Mouse (Mus musculus) cerebellum, adult (tissue): ENCODE measurements around the gene Kbtbd7.
A peak's percentile ranks its signal among the peaks of the same experiment; 100 is the strongest.

ENCODE experiments used
- ATAC-seq: cut with Nextera tagmentation; 2 replicates; pipeline ENCODE4 v1.9.2; 2017; ENCODE audit warnings: mild to moderate bottlenecking, moderate library complexity, mixed read lengths; ENCODE audit not compliant: insufficient number of reproducible peaks, low FRiP score, low TSS enrichment

The Kbtbd7 gene

GRCm38 (mm10) chr14:79425979-79426729 is at the start of gene Kbtbd7:
TSS of gene Kbtbd7 (plus strand) at chr14:79426511.
- peak; percentile 98 for ATAC-seq

GRCm38 (mm10) chr14:79377041-79377440 is 49.3 kb upstream of the Kbtbd7 start:
- no peak for ATAC-seq

GRCm38 (mm10) chr14:79383120-79383519 is 43.2 kb upstream of the Kbtbd7 start:
- no peak for ATAC-seq

- no peak for ATAC-seq
Observed at GRCm38 (mm10) chr14:79388304-79388703, 38.0 kb upstream of the Kbtbd7 start.

- peak; percentile 33; the same call in 1 of the 2 replicates for ATAC-seq
Observed at GRCm38 (mm10) chr14:79389438-79390264, 36.7 kb upstream of the Kbtbd7 start.

- ATAC-seq: peak; percentile 89
Observed at GRCm38 (mm10) chr14:79390265-79390926, 35.9 kb upstream of the Kbtbd7 start, which contains the start of gene Naa16. TSS of gene Naa16 (minus strand) at chr14:79390778.

- no peak for ATAC-seq
Observed at GRCm38 (mm10) chr14:79393289-79393688, 33.0 kb upstream of the Kbtbd7 start.

GRCm38 (mm10) chr14:79394564-79394963 is 31.7 kb upstream of the Kbtbd7 start:
- no peak for ATAC-seq

- peak; percentile 93 for ATAC-seq
Observed at GRCm38 (mm10) chr14:79397321-79398122, 28.8 kb upstream of the Kbtbd7 start, which contains the start of gene Mtrf1. TSS of gene Mtrf1 (plus strand) at chr14:79397772.

- no peak for ATAC-seq
Observed at GRCm38 (mm10) chr14:79407641-79408040, 18.7 kb upstream of the Kbtbd7 start.

- ATAC-seq: no peak
Observed at GRCm38 (mm10) chr14:79409278-79409830, 17.0 kb upstream of the Kbtbd7 start.

- ATAC-seq: no peak
Observed at GRCm38 (mm10) chr14:79410662-79411061, 15.6 kb upstream of the Kbtbd7 start.

GRCm38 (mm10) chr14:79413121-79413520 is 13.2 kb upstream of the Kbtbd7 start:
- no peak for ATAC-seq

GRCm38 (mm10) chr14:79420083-79420685 is 6.1 kb upstream of the Kbtbd7 start:
- ATAC-seq: no peak

GRCm38 (mm10) chr14:79426730-79427365 is 537 bp downstream of the Kbtbd7 start:
- ATAC-seq: peak; percentile 16; the same call in 1 of the 2 replicates

GRCm38 (mm10) chr14:79434068-79434467 is 7.8 kb downstream of the Kbtbd7 start:
- ATAC-seq: no peak

GRCm38 (mm10) chr14:79440655-79441054 is 14.3 kb downstream of the Kbtbd7 start:
- no peak for ATAC-seq

- ATAC-seq: no peak
Observed at GRCm38 (mm10) chr14:79441441-79441840, 15.1 kb downstream of the Kbtbd7 start.

- no peak for ATAC-seq
Observed at GRCm38 (mm10) chr14:79444601-79445000, 18.3 kb downstream of the Kbtbd7 start.
